Comparison of ENCODE assay signal across 8 mouse cellular contexts in the genomic region with DNA sequence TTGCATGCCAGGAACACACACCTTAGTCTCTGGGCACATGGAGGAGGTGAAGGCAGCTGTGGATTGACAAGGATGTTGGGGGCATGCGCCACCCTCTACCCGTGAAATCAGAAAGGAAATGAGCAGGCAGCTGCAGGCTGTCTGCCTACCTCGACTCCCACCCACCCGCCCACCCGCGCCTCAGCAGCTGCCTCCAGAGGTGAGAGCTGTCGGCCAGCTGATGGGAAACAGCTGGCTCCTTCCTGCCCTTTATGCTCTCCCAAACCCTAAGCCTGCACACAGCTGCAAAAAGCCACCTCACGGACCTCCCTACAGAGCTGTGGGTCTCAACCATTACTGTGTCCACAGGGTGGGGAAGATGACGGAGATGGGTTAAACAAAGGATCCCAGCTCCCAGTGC. TPM values are rescaled to one million over a fixed set of nuclear protein-coding genes. Genes with fewer than 3 reads are reported as not detected.
DNase-seq lines count a peak whose midpoint lies in the region; ATAC-seq and TF ChIP-seq lines count a peak whose summit lies in the region.

No protein-coding gene starts in this region.

- no peak for TF ChIP-seq POLR2A in thymus, adult 2 months (IDR thresholded peaks at IDR 0.05; ENCODE audit: control insufficient read depth, extremely low read depth, insufficient read depth, low read length, poor library complexity)

- H3K9ac ChIP-seq in embryonic facial prominence, embryonic 12.5 days: no peak overlapping the region
- H3K9ac ChIP-seq in liver, postnatal 0 days (replicated peaks): no peak overlapping the region

- WGBS in embryonic facial prominence, embryonic 12.5 days: 11% methylated on average over 9 of the region's 9 CpGs
- 1% methylated on average over 9 of the region's 9 CpGs for WGBS in thymus, adult 2 months
- WGBS in liver, postnatal 0 days (ENCODE audit: insufficient replicate concordance): 31% methylated on average over 9 of the region's 9 CpGs

- peaks cover 18% of the 10 kb centered on the region for H3K4me1 ChIP-seq in embryonic facial prominence, embryonic 12.5 days
- H3K4me1 ChIP-seq in thymus, adult 2 months (replicated peaks; ENCODE audit: control insufficient read depth, insufficient read depth, low read length): peaks cover 21% of the 10 kb centered on the region
- no peaks in the 10 kb centered on the region for H3K4me1 ChIP-seq in liver, postnatal 0 days (ENCODE audit: insufficient read depth)

- ATAC-seq in embryonic facial prominence, embryonic 12.5 days (ENCODE audit: insufficient number of reproducible peaks, insufficient read depth, low FRiP score, low TSS enrichment): no peak; the same call in 1 of the 2 replicates
- ATAC-seq in liver, postnatal 0 days: no peak

- H3K36me3 ChIP-seq in embryonic facial prominence, embryonic 12.5 days: no peaks in the 10 kb centered on the region
- no peaks in the 10 kb centered on the region for H3K36me3 ChIP-seq in thymus, adult 2 months (ENCODE audit: control insufficient read depth, insufficient read depth, low read length)
- H3K36me3 ChIP-seq in liver, postnatal 0 days (replicated peaks; ENCODE audit: insufficient read depth, low read length): no peaks in the 10 kb centered on the region

- no peak for TF ChIP-seq EP300 in liver, postnatal 0 days (IDR thresholded peaks at IDR 0.05; ENCODE audit: low read depth)

- H3K4me2 ChIP-seq in embryonic facial prominence, embryonic 12.5 days (replicated peaks): peak overlapping the region; percentile 11; the same call in 1 of the 2 replicates
- no peak overlapping the region for H3K4me2 ChIP-seq in liver, postnatal 0 days (ENCODE audit: low read depth, low read length)

- peak overlapping the region; percentile 41; the same call in 1 of the 2 replicates for H3K27ac ChIP-seq in embryonic facial prominence, embryonic 12.5 days
- H3K27ac ChIP-seq in thymus, adult 2 months (ENCODE audit: control insufficient read depth, insufficient read depth, low read length): no peak overlapping the region
- H3K27ac ChIP-seq in liver, postnatal 0 days (ENCODE audit: low read depth): no peak overlapping the region

- no peaks in the 10 kb centered on the region for H3K9me3 ChIP-seq in embryonic facial prominence, embryonic 12.5 days
- no peaks in the 10 kb centered on the region for H3K9me3 ChIP-seq in liver, postnatal 0 days (ENCODE audit: low read length)

- peak; percentile 72 for DNase-seq in kidney, postnatal 10 days
- DNase-seq in kidney, adult 8-10 months: no peak
- DNase-seq in kidney, postnatal 4 days: peak; percentile 71 to 79
- DNase-seq in thymus, adult 2 months: peak; percentile 33
- DNase-seq in layer of hippocampus, adult 9-11 months: no peak
- DNase-seq in adrenal gland, adult 8-10 months: no peak
- DNase-seq in liver, postnatal 0 days: no peak

- 0 out of 2 replicates have a peak, but pooled peaks cover 2% of the 10 kb centered on the region for H3K27me3 ChIP-seq in embryonic facial prominence, embryonic 12.5 days
- H3K27me3 ChIP-seq in thymus, adult 2 months (ENCODE audit: control insufficient read depth, insufficient read depth, low read length): no peaks in the 10 kb centered on the region
- H3K27me3 ChIP-seq in liver, postnatal 0 days (ENCODE audit: insufficient read depth, low read length): no peaks in the 10 kb centered on the region

- TF ChIP-seq CTCF in thymus, adult 2 months (IDR thresholded peaks at IDR 0.05; ENCODE audit: borderline replicate concordance, control insufficient read depth, extremely low read depth, insufficient read depth, low read length, poor library complexity): no peak
- TF ChIP-seq CTCF in liver, postnatal 0 days (IDR thresholded peaks at IDR 0.05; ENCODE audit: low read depth): no peak

- no peak overlapping the region for H3K4me3 ChIP-seq in embryonic facial prominence, embryonic 12.5 days
- peak overlapping the region; percentile 31 for H3K4me3 ChIP-seq in thymus, adult 2 months (ENCODE audit: control insufficient read depth, insufficient read depth, low read length)
- H3K4me3 ChIP-seq in liver, postnatal 0 days (ENCODE audit: low read depth, low read length): no peak overlapping the region

RNA-seq across cellular contexts. Expression of a gene that starts 44.4 kb away (rescaled TPM):
- 26.9 and 27.8 TPM in 2 replicates for polyA plus RNA-seq in embryonic facial prominence, embryonic 12.5 days (2016; fragmentation: Nextera tagmentation; extraction: Ambion mirVana)
- polyA plus RNA-seq in thymus, adult 2 months (2012; rRNA removed): 12.4 and 17.2 TPM in 2 replicates
- 10 to 100 TPM; 17.9 to 44.0 (median 29.8) TPM for total RNA-seq in adrenal gland, adult 8-10 months (2022)
- polyA plus RNA-seq in liver, postnatal 0 days (2015; fragmentation: Nextera tagmentation; extraction: Ambion mirVana): 141 and 148 TPM in 2 replicates

Comparison
In these comparisons a context has a peak if more than half of its experiments do, and no peak if none do; other contexts are left out.
1. DNase-seq: peak in kidney, postnatal 10 days (single experiment), kidney, postnatal 4 days (2 of 2) and thymus, adult 2 months (single experiment); none in kidney, adult 8-10 months (0 of 2), layer of hippocampus, adult 9-11 months (single experiment), adrenal gland, adult 8-10 months (single experiment) and liver, postnatal 0 days (single experiment).